Mouse (Mus musculus) left cerebral cortex, postnatal 25 days (tissue): Measurements from ENCODE around the gene Syne1. TPM values are rescaled to one million over a fixed set of nuclear protein-coding genes. Genes with fewer than 3 reads are reported as not detected.

Experiments
- DNase-seq, 2 experiments: peaks; one replicate each; pipeline ENCODE4 v3.0.0; 2022; ENCODE audit warnings: low spot score in 2 of 2, mixed read lengths in 1 of 2
- intact Hi-C: fragments of 180-260 bp; cut with DNase I; formaldehyde crosslinking; loops from one replicate; pipeline ENCODE4 v1.15.1; 2025
- total RNA-seq, 2 experiments: library from RNA; stranded (reverse); gene quantifications; 2 replicates each; pipeline ENCODE4 v1.2.3; 2021

Gene Syne1
- total RNA-seq, 2 experiments from 2014 or later = 383 to 392 TPM

DNA sequence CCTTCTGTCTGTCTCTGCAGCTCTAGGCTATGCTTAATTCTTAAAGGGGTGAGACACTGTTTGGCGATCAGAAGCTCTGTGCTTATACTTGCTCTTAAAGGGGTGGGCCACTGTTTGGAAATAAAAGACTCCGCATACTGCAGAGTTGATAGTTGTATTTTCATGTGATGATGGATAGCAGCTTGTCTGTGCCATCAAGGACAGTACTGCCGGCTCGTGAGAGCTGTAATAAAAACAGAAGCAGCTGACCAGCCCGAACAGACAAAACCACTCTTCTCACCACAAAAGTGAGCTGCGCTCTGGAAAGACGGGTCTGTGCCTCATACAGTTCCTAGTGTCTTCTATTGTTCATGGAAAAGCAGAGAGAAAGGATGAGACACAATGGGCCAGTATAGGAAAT, 580.1 kb downstream of the Syne1 start:
- no peak for DNase-seq
- intact Hi-C loops = no loop called here

Other genes with a start within 250 kb of the Syne1 start
- gene Myct1, start 42.3 kb upstream of the Syne1 start, total RNA-seq = under 1 TPM; 0.37 to 0.57 TPM
- gene Vip, start 87.7 kb upstream of the Syne1 start, total RNA-seq = 10 to 100 TPM; 57.4 to 72.3 TPM